Mouse (Mus musculus) heart, adult 2 months (tissue): ENCODE data around the gene Gm10490.

ENCODE experiments used
- CTCF ChIP-seq: fragments of 200-600 bp; IDR thresholded peaks from 2 replicates; pipeline ENCODE4 v1.8.1; 2022; ENCODE audit warnings: antibody characterized with exemption, mild to moderate bottlenecking, moderate library complexity
- EP300 ChIP-seq: fragments of 200-500 bp; IDR thresholded peaks from 2 replicates; pipeline ENCODE4 v1.6.1; 2011; ENCODE audit warnings: low read depth, low read length, control low read depth; ENCODE audit not compliant: insufficient read depth

- TF ChIP-seq EP300: no peak
- TF ChIP-seq CTCF: no peak
Observed at GRCm38 (mm10) chrX:7907735-7908134, 1.6 kb upstream of the Gm10490 start, which contains the start of gene Gm10491.
